Mouse (Mus musculus): ENCODE measurements around the gene Btn1a1.

The Btn1a1 gene

GRCm38 (mm10) chr13:23475658-23476057, 10.0 kb upstream of the Btn1a1 start:
- no peak for DNase-seq

GRCm38 (mm10) chr13:23466911-23467310, 1.2 kb upstream of the Btn1a1 start:
- DNase-seq = peak; percentile 61

GRCm38 (mm10) chr13:23466306-23466705, 605 bp upstream of the Btn1a1 start:
- no peak for DNase-seq

- DNase-seq = no peak
These were observed 797 bp downstream of the Btn1a1 start for GRCm38 (mm10) chr13:23464841-23465366.

GRCm38 (mm10) chr13:23464224-23464637, 1.5 kb downstream of the Btn1a1 start:
- DNase-seq = peak; percentile 22

GRCm38 (mm10) chr13:23463381-23464223, 2.1 kb downstream of the Btn1a1 start:
- peak; percentile 67 for DNase-seq

GRCm38 (mm10) chr13:23462669-23463068, 3.0 kb downstream of the Btn1a1 start:
- no peak for DNase-seq

GRCm38 (mm10) chr13:23462063-23462462, 3.6 kb downstream of the Btn1a1 start:
- DNase-seq = no peak

- DNase-seq = no peak
These were observed 6.3 kb downstream of the Btn1a1 start for GRCm38 (mm10) chr13:23459264-23459846.

- DNase-seq = peak; percentile 21
These were observed 11.8 kb downstream of the Btn1a1 start for GRCm38 (mm10) chr13:23453926-23454325.

- peak; percentile 87 for DNase-seq
These were observed 12.3 kb downstream of the Btn1a1 start for GRCm38 (mm10) chr13:23453362-23453862.

- DNase-seq = peak; percentile 88
These were observed 15.3 kb downstream of the Btn1a1 start for GRCm38 (mm10) chr13:23450398-23450797.

- DNase-seq = peak; percentile 64
These were observed 16.2 kb downstream of the Btn1a1 start for GRCm38 (mm10) chr13:23449235-23450095.

- DNase-seq = no peak
These were observed 16.9 kb downstream of the Btn1a1 start for GRCm38 (mm10) chr13:23448758-23449157.

- DNase-seq = peak; percentile 88
These were observed 19.2 kb downstream of the Btn1a1 start for GRCm38 (mm10) chr13:23446498-23446952.

GRCm38 (mm10) chr13:23445561-23446320, 20.0 kb downstream of the Btn1a1 start:
- DNase-seq = peak; percentile 93

- no peak for DNase-seq
These were observed 20.5 kb downstream of the Btn1a1 start for GRCm38 (mm10) chr13:23445156-23445555.

- DNase-seq = no peak
These were observed 21.2 kb downstream of the Btn1a1 start for GRCm38 (mm10) chr13:23444451-23444850.

- no peak for DNase-seq
These were observed 25.8 kb downstream of the Btn1a1 start for GRCm38 (mm10) chr13:23439901-23440300.

- peak; percentile 63 for DNase-seq
These were observed 27.2 kb downstream of the Btn1a1 start for GRCm38 (mm10) chr13:23438521-23438920.

GRCm38 (mm10) chr13:23437908-23438307, 27.8 kb downstream of the Btn1a1 start:
- DNase-seq = peak; percentile 93
